Mouse (Mus musculus) macrophage (primary cell): Measurements from ENCODE around the gene Ubiad1. TPM values are rescaled to one million over a fixed set of nuclear protein-coding genes. Genes with fewer than 3 reads are reported as not detected.

Experiments used
- H3K27ac ChIP-seq: fragments of 350-480 bp; formaldehyde crosslinking; 2 replicates; pipeline ENCODE4 v1.9.0; 2021
- H3K36me3 ChIP-seq: fragments of 350-480 bp; formaldehyde crosslinking; 2 replicates; pipeline ENCODE4 v1.9.0; 2021; ENCODE audit errors: inconsistent target
- H3K4me3 ChIP-seq: fragments of 350-480 bp; formaldehyde crosslinking; 2 replicates; pipeline ENCODE4 v1.9.0; 2021; ENCODE audit errors: inconsistent target
- H3K79me2 ChIP-seq: fragments of 350-480 bp; formaldehyde crosslinking; 2 replicates; pipeline ENCODE4 v1.9.0; 2021; ENCODE audit errors: inconsistent target
- WGBS: methylation state at CpG from one replicate; pipeline ENCODE4 v1.1.7; 2026; ENCODE audit warnings: inconsistent platforms; ENCODE audit not compliant: missing documents; 5-methylcytosine and 5-hydroxymethylcytosine counted together
- polyA plus RNA-seq: library from polyadenylated mRNA; stranded (reverse); fragments of 250-400 nt; gene quantifications from 3 replicates; pipeline ENCODE4 v1.2.4, GENCODE M21; 2018; ENCODE audit warnings: inconsistent platforms

Gene Ubiad1
- polyA plus RNA-seq, 1 experiment from 2014 or later, result 4.7 TPM

DNA sequence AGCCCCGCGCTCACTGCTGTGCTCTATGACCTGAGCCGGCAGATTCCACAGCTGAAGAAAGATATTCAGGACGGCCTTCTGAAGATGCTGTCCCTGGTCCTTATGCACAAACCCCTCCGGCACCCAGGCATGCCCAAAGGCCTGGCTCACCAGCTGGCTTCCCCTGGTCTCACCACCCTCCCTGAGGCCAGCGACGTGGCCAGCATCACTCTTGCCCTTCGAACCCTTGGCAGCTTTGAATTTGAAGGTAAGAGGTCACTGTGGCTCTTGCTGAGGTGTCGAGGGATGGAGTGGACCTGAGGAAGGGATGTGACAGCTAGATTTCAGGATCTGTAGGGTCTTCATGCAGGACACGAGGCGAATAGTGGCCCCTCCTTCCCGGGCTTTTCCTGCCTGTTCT is 19.7 kb upstream of the Ubiad1 start:
- no peak overlapping the region for H3K4me3 ChIP-seq
- no peaks in the 10 kb centered on the region for H3K79me2 ChIP-seq
- 95% methylated on average over 12 of the region's 12 CpGs for WGBS
- H3K27ac ChIP-seq, result no peak overlapping the region
- peaks cover 94% of the 10 kb centered on the region for H3K36me3 ChIP-seq

DNA sequence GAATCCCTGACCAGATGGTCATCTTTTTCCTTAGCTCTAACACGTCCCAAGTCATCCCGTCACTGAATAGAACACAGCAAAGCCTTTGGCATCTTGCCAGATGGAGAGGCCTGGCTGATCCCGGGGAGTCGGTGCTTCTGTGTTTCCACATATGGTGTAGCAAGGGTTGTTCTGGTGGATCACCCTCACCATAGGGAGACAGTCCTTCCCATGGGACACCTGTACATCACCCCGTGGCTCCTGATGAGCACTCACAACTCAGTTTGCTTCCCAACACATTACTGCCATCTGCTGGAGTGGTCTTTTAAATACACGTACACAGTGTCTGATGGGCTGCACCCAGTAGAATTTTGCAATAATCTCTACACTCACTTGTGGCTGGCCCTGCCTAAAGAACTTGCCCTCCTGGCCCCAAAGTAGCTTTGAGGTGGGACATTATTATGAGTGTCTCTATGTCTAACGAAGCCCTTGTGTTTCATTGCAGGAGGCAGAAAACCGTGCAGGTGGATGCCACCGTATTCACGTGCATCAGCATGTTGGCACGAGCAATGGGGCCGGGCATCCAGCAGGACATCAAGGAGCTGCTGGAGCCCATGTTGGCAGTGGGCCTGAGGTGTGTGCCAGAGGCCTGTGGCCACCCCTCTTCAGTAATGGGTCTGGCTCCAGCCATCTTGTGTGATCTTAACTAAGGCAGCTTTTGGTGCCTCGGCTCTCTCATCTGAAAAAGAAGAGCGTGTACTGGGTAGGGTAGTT is 18.8 kb upstream of the Ubiad1 start:
- Histone ChIP-seq H3K36me3 (peaks cover 94% of the 10 kb centered on the region), H3K4me3 (no peak overlapping the region), H3K27ac (no peak overlapping the region), H3K79me2 (no peaks in the 10 kb centered on the region)
- 90% methylated on average over 14 of the region's 14 CpGs for WGBS

DNA sequence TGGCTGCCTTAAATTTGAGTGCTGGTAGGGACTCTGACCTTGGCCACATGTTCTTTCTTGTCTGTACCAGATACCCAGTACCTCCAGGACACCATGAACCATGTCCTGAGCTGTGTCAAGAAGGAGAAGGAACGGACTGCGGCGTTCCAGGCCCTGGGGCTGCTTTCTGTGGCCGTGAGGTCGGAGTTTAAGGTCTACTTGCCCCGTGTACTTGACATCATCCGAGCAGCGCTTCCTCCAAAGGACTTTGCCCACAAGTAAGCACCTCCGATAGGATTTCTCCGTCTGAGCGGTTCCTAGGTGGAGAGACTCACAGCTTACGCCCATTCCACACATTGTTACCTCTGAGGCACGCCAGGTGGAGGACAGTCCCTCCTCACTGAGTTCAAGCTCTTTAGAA is 18.1 kb upstream of the Ubiad1 start:
- peaks cover 94% of the 10 kb centered on the region for H3K36me3 ChIP-seq
- H3K27ac ChIP-seq, result no peak overlapping the region
- 94% methylated on average over 12 of the region's 13 CpGs for WGBS
- no peak overlapping the region for H3K4me3 ChIP-seq
- H3K79me2 ChIP-seq, result no peaks in the 10 kb centered on the region

DNA sequence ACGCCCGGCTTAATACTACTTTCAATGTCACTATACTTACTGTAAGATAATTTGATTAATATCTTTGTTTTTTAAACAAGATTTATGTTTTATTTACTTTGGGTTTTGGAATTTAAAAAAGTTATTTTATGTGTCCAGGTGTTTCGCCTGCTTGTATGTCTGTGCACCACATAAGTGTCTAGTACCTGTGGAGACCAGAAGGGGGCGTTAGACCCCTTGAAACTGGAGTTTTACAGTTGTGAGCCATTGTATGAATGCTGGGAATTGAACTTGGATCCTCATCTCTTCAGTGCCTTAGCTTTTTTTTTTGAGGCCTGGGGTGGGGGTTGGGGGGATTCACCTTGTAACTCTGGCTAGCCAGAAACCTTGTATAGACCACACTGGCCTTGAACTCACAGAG is 17.2 kb upstream of the Ubiad1 start:
- no peak overlapping the region for H3K4me3 ChIP-seq
- no peaks in the 10 kb centered on the region for H3K79me2 ChIP-seq
- peaks cover 96% of the 10 kb centered on the region for H3K36me3 ChIP-seq
- 95% methylated on average over 4 of the region's 4 CpGs for WGBS
- H3K27ac ChIP-seq, result no peak overlapping the region

DNA sequence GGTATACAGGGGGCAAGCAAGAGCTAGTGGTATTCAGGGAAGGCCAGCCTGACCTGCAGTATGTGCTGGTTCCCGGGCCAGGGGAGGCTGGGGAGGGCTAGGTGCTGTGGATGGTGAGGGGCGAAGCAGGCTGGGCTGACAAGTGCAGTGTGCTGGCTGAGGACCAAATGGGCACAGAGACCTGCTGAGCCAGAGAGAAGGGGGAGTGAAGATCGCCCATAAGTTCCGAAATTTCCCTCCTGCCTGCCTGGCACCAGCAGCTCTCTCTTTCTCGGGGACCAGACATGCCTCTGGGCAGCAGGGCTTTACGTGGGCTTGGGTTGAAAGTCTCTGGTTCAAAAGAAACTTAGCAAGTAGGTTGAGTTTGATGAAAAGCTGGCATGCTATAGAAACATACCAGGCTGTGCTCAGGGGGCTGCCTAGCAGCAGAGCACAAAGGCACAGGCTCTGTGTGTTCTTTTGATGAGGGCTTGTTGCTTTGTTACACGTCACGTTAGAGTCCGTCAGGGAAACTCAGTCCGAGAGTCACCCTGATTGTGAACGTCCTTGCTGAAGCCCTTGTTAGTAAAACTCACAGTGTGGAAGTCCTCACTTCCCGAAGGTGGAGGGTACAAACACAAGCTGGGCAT is 16.2 kb upstream of the Ubiad1 start:
- WGBS, result 98% methylated on average over 12 of the region's 12 CpGs
- Histone ChIP-seq H3K36me3 (peaks cover 96% of the 10 kb centered on the region), H3K79me2 (no peaks in the 10 kb centered on the region), H3K4me3 (no peak overlapping the region), H3K27ac (no peak overlapping the region)

DNA sequence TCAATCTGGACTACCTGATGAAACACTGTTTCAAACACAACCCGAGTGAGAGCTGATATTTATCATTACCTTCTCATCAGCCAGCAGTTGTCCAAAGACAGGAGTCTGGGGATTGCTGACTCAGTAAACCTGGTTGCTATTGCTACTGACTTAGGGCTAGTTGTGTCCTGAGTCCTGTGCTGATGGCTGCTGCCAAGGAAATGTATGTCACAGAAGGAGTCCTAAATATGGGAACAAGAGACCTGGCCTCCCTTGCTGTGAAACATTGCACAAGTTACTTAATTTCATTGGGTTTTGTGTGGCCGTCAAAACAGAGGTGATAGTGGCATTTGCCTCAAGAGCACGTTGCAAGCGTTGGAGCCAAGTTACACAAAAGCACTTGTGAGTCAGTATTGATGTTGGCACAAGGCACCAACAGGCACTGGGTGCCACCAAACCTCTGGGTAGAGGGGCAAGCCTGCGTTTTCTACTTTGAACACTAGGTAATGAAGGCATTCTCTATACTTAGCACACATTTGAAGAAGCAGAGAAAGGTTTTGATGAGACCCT is 11.0 kb upstream of the Ubiad1 start:
- no peak overlapping the region for H3K27ac ChIP-seq
- peaks cover 13% of the 10 kb centered on the region for H3K79me2 ChIP-seq
- no peak overlapping the region for H3K4me3 ChIP-seq
- 94% methylated on average over 5 of the region's 5 CpGs for WGBS
- peaks cover 84% of the 10 kb centered on the region for H3K36me3 ChIP-seq

DNA sequence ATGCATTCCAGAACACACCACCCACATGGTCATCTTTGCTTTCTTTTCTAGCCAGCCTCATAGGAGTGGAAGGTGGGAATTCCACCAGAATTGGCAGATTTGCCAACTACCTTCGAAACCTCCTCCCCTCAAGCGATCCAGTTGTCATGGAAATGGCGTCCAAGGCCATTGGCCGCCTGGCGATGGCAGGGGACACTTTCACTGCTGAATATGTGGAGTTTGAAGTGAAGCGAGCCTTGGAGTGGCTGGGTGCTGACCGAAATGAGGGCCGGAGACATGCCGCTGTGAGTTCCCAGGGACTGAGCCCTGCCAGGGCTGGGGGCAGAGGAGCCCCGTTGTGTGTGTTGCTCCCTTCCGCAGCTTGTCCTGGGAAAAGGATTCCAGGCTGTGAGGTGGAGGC is 9.1 kb upstream of the Ubiad1 start:
- Histone ChIP-seq H3K79me2 (peaks cover 32% of the 10 kb centered on the region), H3K36me3 (peaks cover 66% of the 10 kb centered on the region), H3K4me3 (no peak overlapping the region), H3K27ac (no peak overlapping the region)
- 90% methylated on average over 11 of the region's 11 CpGs for WGBS

DNA sequence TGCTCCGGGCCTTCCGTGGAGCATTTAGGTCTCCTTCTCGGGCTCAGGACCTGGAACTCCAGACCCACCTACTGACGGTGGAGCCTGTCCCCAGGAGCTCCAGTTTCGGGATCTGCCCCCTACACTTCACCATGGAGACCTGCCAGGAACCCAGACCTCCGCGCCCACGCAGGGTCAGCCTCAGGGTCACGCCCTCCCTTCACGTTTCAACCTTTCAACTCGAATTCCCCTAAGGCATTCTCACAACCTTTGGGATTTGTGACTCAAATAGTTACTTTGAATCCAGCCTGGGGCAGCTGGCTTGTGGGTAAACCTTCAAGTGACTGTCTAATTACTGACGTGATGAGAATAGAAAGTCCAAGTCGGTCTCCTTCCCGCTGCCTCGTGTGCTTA is 4.3 kb upstream of the Ubiad1 start:
- peak overlapping the region; percentile 87 for H3K4me3 ChIP-seq
- H3K27ac ChIP-seq, result peak overlapping the region; percentile 32; the same call in 1 of the 2 replicates
- WGBS, result under 1% methylated on average over 15 of the region's 15 CpGs
- H3K36me3 ChIP-seq, result peaks cover 20% of the 10 kb centered on the region
- peaks cover 33% of the 10 kb centered on the region for H3K79me2 ChIP-seq

DNA sequence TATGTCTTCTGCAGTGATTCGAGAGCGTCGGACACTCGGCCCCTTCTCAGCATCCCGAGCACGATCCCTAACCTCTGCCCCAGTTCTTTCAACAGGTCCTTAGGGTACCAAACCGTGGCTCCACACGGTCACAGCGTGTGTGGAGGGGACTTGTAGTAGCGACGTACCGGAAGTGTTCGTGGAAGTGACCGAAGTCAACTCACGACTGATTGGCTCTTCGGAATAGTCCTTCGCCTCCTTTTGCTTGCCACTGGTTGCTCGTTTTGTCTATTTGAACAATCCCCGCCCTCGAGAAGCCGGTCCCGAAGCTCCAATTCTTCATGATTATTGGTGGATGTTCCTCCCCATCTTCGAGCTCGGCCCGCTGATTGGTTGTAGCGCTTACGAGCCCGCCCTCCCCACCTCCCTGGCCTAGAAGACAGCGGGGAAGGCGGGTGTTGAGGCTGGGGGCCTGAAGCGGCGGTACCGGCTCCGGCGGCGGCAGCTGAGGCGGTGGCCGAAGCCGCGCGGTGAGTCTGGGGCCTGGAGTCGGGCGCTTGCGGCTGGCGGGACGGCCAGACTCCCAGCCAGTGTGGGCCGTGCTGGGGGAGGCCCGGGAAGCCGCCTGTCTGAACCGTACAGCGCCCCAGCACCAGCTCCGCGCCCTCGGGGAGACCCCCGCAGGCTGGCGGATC is 3.7 kb upstream of the Ubiad1 start, which contains the start of gene Mtor:
Gene Mtor (plus strand): TSS at position 433 of the 674 bp plus-strand sequence.
- Histone ChIP-seq H3K79me2 (peaks cover 38% of the 10 kb centered on the region), H3K27ac (peak within 1 kb of the TSS; percentile 32; the same call in 1 of the 2 replicates), H3K4me3 (peak within 1 kb of the TSS; percentile 87), H3K36me3 (peaks cover 15% of the 10 kb centered on the region)
- under 1% methylated on average over 56 of the region's 56 CpGs for WGBS

DNA sequence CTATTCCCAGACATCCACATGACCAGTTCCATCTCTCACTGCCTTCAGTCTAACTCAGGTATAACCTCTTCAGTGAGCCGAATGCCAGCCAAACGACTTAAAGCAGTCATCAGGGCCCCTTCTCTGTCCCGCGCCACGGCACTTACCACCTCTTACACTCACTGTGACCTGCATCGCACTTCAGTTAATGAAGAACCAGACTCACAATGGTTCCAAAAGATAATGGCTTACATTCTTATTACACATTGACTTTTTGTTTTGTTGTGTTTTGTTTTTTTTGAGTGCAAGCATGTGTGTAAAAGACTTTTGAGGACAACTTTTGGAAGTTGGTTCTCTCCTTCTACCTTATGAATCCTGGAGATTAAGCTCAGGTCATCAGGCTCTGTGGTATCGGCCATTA is 2.0 kb downstream of the Ubiad1 start:
- Histone ChIP-seq H3K79me2 (peaks cover 5% of the 10 kb centered on the region; the same call in 1 of the 2 replicates), H3K36me3 (no peaks in the 10 kb centered on the region), H3K4me3 (no peak overlapping the region), H3K27ac (no peak overlapping the region)
- WGBS, result 92% methylated on average over 7 of the region's 7 CpGs

DNA sequence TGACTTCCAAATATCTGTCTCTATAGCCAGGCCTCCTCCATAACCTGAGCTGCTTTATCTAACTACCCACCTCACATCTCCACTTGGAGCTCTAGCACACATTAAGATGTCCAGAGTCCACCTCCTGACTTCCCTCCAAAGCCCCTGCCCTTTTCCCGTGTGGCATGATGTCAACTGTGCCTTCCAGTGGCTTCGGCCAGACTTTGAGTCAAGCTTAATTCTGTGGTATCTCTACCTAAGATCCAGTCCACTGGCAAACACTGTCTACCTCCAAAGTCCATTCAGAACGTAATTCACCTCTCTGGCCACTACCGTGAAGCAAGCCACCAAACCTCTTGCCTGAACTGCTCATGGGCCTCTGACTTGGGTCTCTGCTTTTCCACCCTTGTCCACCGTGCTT is 2.6 kb downstream of the Ubiad1 start:
- Histone ChIP-seq H3K27ac (no peak overlapping the region), H3K36me3 (no peaks in the 10 kb centered on the region), H3K79me2 (peaks cover 5% of the 10 kb centered on the region; the same call in 1 of the 2 replicates), H3K4me3 (no peak overlapping the region)
- 97% methylated on average over 5 of the region's 5 CpGs for WGBS

DNA sequence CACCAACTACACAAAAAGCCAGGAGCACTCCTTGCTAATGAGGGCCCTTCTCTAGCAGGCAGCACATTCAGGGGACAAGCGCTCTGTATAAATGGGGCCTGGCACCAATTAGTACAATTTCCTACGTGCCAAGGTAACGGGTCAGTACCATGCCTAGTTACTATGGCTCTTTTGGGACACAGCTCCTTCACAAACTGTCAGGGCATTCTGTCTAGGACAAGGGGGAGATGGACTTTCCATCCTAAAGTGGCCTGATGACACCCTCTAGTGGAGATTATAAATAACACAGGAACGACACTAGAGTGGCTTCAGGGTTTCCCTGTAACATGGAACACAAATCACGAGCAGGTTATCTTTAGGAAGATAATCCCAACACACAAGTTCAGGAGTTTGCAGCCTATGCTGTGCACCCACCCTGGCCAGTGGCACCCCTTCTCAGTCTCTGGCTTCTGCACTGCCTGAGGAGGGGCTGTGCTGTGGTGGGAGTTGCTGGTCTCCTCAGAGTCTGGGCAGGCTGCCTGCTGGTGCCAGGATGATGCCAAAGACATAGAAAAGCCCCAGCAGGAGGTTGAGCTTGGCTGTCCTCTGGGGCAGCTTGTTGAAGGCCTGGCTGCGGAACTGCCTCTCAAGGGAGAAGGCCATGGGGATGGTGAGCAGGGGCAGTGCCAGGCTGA is 8.8 kb downstream of the Ubiad1 start:
- H3K79me2 ChIP-seq, result no peaks in the 10 kb centered on the region
- no peaks in the 10 kb centered on the region for H3K36me3 ChIP-seq
- H3K4me3 ChIP-seq, result no peak overlapping the region
- H3K27ac ChIP-seq, result no peak overlapping the region
- 91% methylated on average over 6 of the region's 6 CpGs for WGBS

DNA sequence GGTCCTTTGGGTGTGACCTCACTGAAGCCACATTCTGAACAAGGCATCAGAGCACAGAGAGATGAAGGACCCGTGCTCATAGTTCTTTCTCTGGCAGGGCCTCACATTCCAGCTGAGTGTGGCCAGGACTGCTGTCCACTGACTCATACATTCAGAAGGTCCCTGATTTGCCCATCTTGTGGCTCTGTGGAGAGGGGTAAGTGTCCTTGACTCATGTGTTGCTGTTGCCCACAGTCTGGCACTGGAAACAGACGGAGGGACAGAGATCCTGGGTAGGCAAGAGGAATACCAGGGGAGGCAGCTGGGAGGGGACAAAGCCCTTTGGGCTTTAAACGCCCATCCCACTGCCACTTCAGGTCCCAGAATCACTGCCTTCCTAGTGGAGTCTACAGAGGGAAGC is 9.5 kb downstream of the Ubiad1 start:
- Histone ChIP-seq H3K36me3 (no peaks in the 10 kb centered on the region), H3K4me3 (no peak overlapping the region), H3K79me2 (no peaks in the 10 kb centered on the region), H3K27ac (no peak overlapping the region)
- 97% methylated on average over 3 of the region's 3 CpGs for WGBS

DNA sequence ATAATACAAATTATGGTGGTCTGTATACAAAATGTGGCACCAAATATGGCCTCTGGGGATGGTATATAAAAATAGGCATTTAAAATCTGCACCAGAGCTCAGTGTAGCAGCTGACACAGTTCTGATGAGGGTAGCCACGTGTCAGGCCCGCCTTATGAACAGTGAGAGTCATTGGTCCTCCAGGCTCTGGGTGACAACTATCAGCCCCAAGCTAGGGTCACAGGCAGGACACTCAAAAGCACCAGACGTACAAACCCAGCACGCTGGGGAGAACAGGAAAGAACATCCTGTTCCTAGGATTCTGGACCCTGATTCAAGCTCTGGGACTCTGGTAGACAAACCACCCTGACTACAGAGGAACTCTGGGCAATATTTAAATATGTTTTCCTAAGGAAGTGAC is 10.0 kb downstream of the Ubiad1 start:
- Histone ChIP-seq H3K4me3 (no peak overlapping the region), H3K36me3 (no peaks in the 10 kb centered on the region), H3K79me2 (no peaks in the 10 kb centered on the region), H3K27ac (no peak overlapping the region)
- 90% methylated on average over 4 of the region's 4 CpGs for WGBS
